In genomic region chr13:34311593-34311992, GRCm38 (mm10) we compare ENCODE assay signal across 24 mouse cellular contexts. TPM values are rescaled to one million over a fixed set of nuclear protein-coding genes. Genes with fewer than 3 reads are reported as not detected.
DNase-seq lines count a peak whose midpoint lies in the region; ATAC-seq lines count a peak whose summit lies in the region.
"Had no signal": no experiment of that assay in that cellular context is flagged by ENCODE, and none has a peak within 500 bp of the region (broad histone marks: within the 10 kb centered on the region; RNA-seq: fewer than 3 reads in every experiment).

No protein-coding gene starts in this region.

- no peaks in the 10 kb centered on the region for H3K36me3 ChIP-seq in heart, embryonic 12.5 days
- no peaks in the 10 kb centered on the region for H3K36me3 ChIP-seq in liver, embryonic 11.5 days (ENCODE audit: control insufficient read depth, insufficient read depth, low read length)
- H3K36me3 ChIP-seq in liver, embryonic 15.5 days (replicated peaks), result peaks cover 11% of the 10 kb centered on the region
- H3K36me3 ChIP-seq: embryonic facial prominence, embryonic 10.5 days; forebrain, embryonic 15.5 days; hindbrain, embryonic 12.5 days had no signal

- no peak overlapping the region for H3K4me2 ChIP-seq in heart, embryonic 12.5 days
- no peak overlapping the region for H3K4me2 ChIP-seq in liver, embryonic 11.5 days
- peak overlapping the region; percentile 46 for H3K4me2 ChIP-seq in liver, embryonic 15.5 days
- H3K4me2 ChIP-seq: forebrain, embryonic 15.5 days; hindbrain, embryonic 12.5 days had no signal

- no peaks in the 10 kb centered on the region for H3K27me3 ChIP-seq in heart, embryonic 12.5 days (replicated peaks)
- H3K27me3 ChIP-seq in liver, embryonic 11.5 days (replicated peaks; ENCODE audit: control insufficient read depth, insufficient read depth, low read length), result no peaks in the 10 kb centered on the region
- no peaks in the 10 kb centered on the region for H3K27me3 ChIP-seq in liver, embryonic 15.5 days
- H3K27me3 ChIP-seq: forebrain, embryonic 15.5 days; hindbrain, embryonic 12.5 days; Patski had no signal

- DNase-seq in heart, adult 11 months, result peak; percentile 66
- no peak for DNase-seq in liver, embryonic 11.5 days (ENCODE audit: low spot score)
- DNase-seq in Muller cell, postnatal 12 days (ENCODE audit: inconsistent ontology term), result no peak
- DNase-seq in neural tube, embryonic 10.5 days (ENCODE audit: extremely low spot score, low spot score), result no peak
- DNase-seq: adrenal gland, postnatal 25 days; B cell, adult 2 months; cerebellum, adult 18-20 months; cerebellum, adult 9-11 months; cerebellum, postnatal 36 days; gastrocnemius, postnatal 10 days; heart, postnatal 10 days; heart, postnatal 4 days had no signal

- 85% methylated on average over 2 of the region's 2 CpGs for WGBS in heart, embryonic 12.5 days
- WGBS in liver, embryonic 11.5 days, result 61% methylated on average over 2 of the region's 2 CpGs
- WGBS in liver, embryonic 15.5 days (ENCODE audit: insufficient replicate concordance), result 20% methylated on average over 2 of the region's 2 CpGs

- peaks cover 17% of the 10 kb centered on the region for H3K4me1 ChIP-seq in heart, embryonic 12.5 days (replicated peaks)
- peaks cover 58% of the 10 kb centered on the region for H3K4me1 ChIP-seq in liver, embryonic 11.5 days (replicated peaks; ENCODE audit: control insufficient read depth, insufficient read depth, low read length)
- H3K4me1 ChIP-seq in liver, embryonic 15.5 days (replicated peaks), result peaks cover 93% of the 10 kb centered on the region

- H3K4me3 ChIP-seq in heart, embryonic 12.5 days, result no peak overlapping the region
- H3K4me3 ChIP-seq in liver, embryonic 11.5 days (ENCODE audit: low read depth, low read length), result no peak overlapping the region
- no peak overlapping the region for H3K4me3 ChIP-seq in liver, embryonic 15.5 days (replicated peaks)
- H3K4me3 ChIP-seq: embryonic facial prominence, embryonic 10.5 days; forebrain, embryonic 10.5 days; forebrain, embryonic 15.5 days; hindbrain, embryonic 12.5 days had no signal

- ATAC-seq in heart, embryonic 12.5 days (ENCODE audit: insufficient number of reproducible peaks, low FRiP score), result no peak
- ATAC-seq in liver, embryonic 11.5 days (replicated peaks; ENCODE audit: low FRiP score), result no peak
- no peak for ATAC-seq in liver, embryonic 15.5 days (ENCODE audit: insufficient read depth)
- ATAC-seq in inflammation-experienced regulatory T-cells, adult 6 months, result no peak
- ATAC-seq: activated CD4-positive, CD25-positive, alpha-beta regulatory T cell, adult 4 months; CD4-positive, CD25-positive, alpha-beta regulatory T cell, adult 4 months; forebrain, embryonic 15.5 days; hindbrain, embryonic 16.5 days; Patski had no signal

- H3K9ac ChIP-seq in heart, embryonic 12.5 days, result no peak overlapping the region
- H3K9ac ChIP-seq in liver, embryonic 11.5 days (ENCODE audit: low read depth, low read length), result no peak overlapping the region
- H3K9ac ChIP-seq in liver, embryonic 15.5 days, result no peak overlapping the region
- H3K9ac ChIP-seq: forebrain, embryonic 15.5 days; hindbrain, embryonic 12.5 days had no signal

- no peak overlapping the region for H3K27ac ChIP-seq in heart, embryonic 12.5 days (ENCODE audit: poor library complexity, severe bottlenecking)
- peak overlapping the region; percentile 92 for H3K27ac ChIP-seq in liver, embryonic 11.5 days (ENCODE audit: low read depth, low read length)
- peak overlapping the region; percentile 89 for H3K27ac ChIP-seq in liver, embryonic 15.5 days (replicated peaks)
- H3K27ac ChIP-seq: embryonic facial prominence, embryonic 10.5 days; forebrain, embryonic 10.5 days; hindbrain, embryonic 12.5 days had no signal

- H3K9me3 ChIP-seq in heart, embryonic 12.5 days (replicated peaks), result no peaks in the 10 kb centered on the region
- H3K9me3 ChIP-seq in liver, embryonic 11.5 days (ENCODE audit: control insufficient read depth, low read length), result no peaks in the 10 kb centered on the region
- no peaks in the 10 kb centered on the region for H3K9me3 ChIP-seq in liver, embryonic 15.5 days (replicated peaks)
- H3K9me3 ChIP-seq: embryonic facial prominence, embryonic 10.5 days; forebrain, embryonic 10.5 days; forebrain, embryonic 15.5 days; G1E; hindbrain, embryonic 12.5 days had no signal

RNA-seq across cellular contexts. Expression of gene Slc22a23, which starts 33.4 kb away (rescaled TPM):
- polyA plus RNA-seq in heart, embryonic 12.5 days (2016; fragmentation: Nextera tagmentation; extraction: Ambion mirVana), result 10.0 and 11.0 TPM in 2 replicates
- 11.0 and 11.6 TPM in 2 replicates for polyA plus RNA-seq in liver, embryonic 11.5 days (2014; fragmentation: Nextera tagmentation; extraction: Ambion mirVana)
- polyA plus RNA-seq in liver, embryonic 15.5 days (2015; fragmentation: Nextera tagmentation; extraction: Ambion mirVana), result 7.4 and 9.1 TPM in 2 replicates
- polyA plus RNA-seq in inflammation-experienced regulatory T-cells, adult 6 months (2017; shearing (Covaris generic)), result under 1 TPM; 0.25 to 0.51 (median 0.35) TPM
